Mouse (Mus musculus) embryonic fibroblast, embryonic 13.5 days (primary cell): ENCODE results near the gene Eif3f.

Experiments
- CTCF ChIP-seq: IDR thresholded peaks from 2 replicates; pipeline ENCODE4 v1.5.1; 2011; ENCODE audit warnings: mild to moderate bottlenecking, control low read depth, low read length, moderate library complexity, borderline replicate concordance; ENCODE audit not compliant: insufficient read depth
- POLR2A ChIP-seq: IDR thresholded peaks from 2 replicates; pipeline ENCODE4 v1.6.1; 2011; ENCODE audit warnings: low read depth, mild to moderate bottlenecking, control low read depth, low read length, moderate library complexity

DNA sequence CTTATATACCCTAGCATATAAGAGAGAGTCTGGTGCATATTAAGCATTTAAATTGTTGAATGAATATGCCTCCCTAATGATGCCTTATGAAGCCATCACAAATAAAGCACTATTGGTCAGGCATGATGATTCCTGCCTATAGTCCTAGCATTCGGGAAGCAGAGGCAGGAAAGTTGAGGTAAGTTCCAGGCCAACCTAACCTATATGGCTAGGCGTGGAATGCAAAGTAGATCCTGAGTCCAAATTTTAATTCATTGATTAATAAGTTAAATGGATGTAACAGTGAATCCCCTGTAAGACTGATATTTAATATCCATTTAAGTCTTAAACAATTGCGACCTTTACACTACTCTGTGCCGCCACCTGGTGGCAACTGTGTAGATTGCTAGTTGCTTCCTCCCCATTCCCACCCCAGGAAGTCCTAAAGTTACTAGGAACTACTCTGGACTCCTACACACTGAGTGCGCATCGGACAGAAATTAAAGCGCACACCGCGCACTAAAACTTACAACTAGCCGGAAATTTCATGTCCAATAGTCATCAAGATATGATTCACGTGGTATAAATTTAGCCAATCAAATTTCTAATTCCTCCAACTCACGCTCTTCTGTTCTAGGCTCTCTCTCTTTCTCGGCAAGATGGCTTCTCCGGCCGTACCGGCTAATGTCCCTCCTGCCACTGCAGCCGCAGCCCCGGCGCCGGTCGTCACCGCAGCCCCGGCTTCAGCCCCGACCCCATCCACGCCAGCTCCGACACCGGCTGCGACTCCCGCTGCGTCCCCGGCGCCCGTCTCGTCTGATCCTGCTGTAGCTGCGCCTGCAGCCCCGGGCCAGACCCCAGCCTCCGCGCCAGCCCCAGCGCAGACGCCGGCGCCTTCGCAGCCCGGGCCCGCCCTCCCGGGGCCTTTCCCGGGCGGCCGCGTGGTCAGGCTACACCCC, at the start of gene Eif3f:
- peak; percentile 53; the same call in 1 of the 2 replicates for TF ChIP-seq CTCF
- peak; percentile 60 for TF ChIP-seq POLR2A
